Mouse (Mus musculus) midbrain, embryonic 13.5 days (tissue): Measurements from ENCODE around the gene March1. TPM values are rescaled to one million over a fixed set of nuclear protein-coding genes. Genes with fewer than 3 reads are reported as not detected.
A peak's percentile ranks its signal among the peaks of the same experiment; 100 is the strongest.

ENCODE experiments used
- ATAC-seq: fragments of 200-750 bp; cut with Nextera tagmentation; 2 replicates; pipeline ENCODE4 v1.8.0; 2017; ENCODE audit warnings: mild to moderate bottlenecking, moderate TSS enrichment, moderate library complexity
- H3K27ac ChIP-seq: fragments of 300-500 bp; sonication (generic); 2 replicates; pipeline ENCODE4 v1.5.1; 2015; ENCODE audit warnings: inconsistent platforms, mild to moderate bottlenecking, moderate library complexity
- H3K27me3 ChIP-seq: fragments of 300-500 bp; sonication (generic); 2 replicates; pipeline ENCODE4 v1.6.1; 2015; ENCODE audit warnings: mild to moderate bottlenecking, inconsistent platforms
- H3K36me3 ChIP-seq: fragments of 300-500 bp; sonication (generic); 2 replicates; pipeline ENCODE4 v1.6.1; 2015; ENCODE audit warnings: mild to moderate bottlenecking, inconsistent platforms
- H3K4me1 ChIP-seq: fragments of 300-500 bp; sonication (generic); replicated peaks from 2 replicates; pipeline ENCODE4 v1.6.1; 2015; ENCODE audit warnings: inconsistent platforms
- H3K4me2 ChIP-seq: fragments of 300-500 bp; sonication (generic); replicated peaks from 2 replicates; pipeline ENCODE4 v1.6.1; 2015; ENCODE audit warnings: moderate library complexity, mild to moderate bottlenecking, inconsistent platforms
- H3K4me3 ChIP-seq: fragments of 300-500 bp; sonication (generic); replicated peaks from 2 replicates; pipeline ENCODE4 v1.5.1; 2015; ENCODE audit warnings: mild to moderate bottlenecking, inconsistent platforms
- H3K9ac ChIP-seq: fragments of 300-500 bp; sonication (generic); replicated peaks from 2 replicates; pipeline ENCODE4 v1.6.1; 2015; ENCODE audit warnings: mild to moderate bottlenecking, inconsistent platforms
- H3K9me3 ChIP-seq: fragments of 300-500 bp; sonication (generic); 2 replicates; pipeline ENCODE4 v1.6.1; 2016; ENCODE audit warnings: mild to moderate bottlenecking, inconsistent platforms
- WGBS: fragments of 180-500 bp; shearing (Covaris S2); methylation state at CpG from one replicate; pipeline ENCODE4 v1.1.7; 2015; 5-methylcytosine and 5-hydroxymethylcytosine counted together
- polyA plus RNA-seq: library from polyadenylated mRNA; unstranded; fragments of >200 nt; fragmentation: Nextera tagmentation; extraction: Ambion mirVana; gene quantifications from 2 replicates; pipeline ENCODE4 v1.2.1, GENCODE M21; 2015

Gene March1
- 29.7 and 34.7 TPM in 2 replicates for polyA plus RNA-seq

DNA sequence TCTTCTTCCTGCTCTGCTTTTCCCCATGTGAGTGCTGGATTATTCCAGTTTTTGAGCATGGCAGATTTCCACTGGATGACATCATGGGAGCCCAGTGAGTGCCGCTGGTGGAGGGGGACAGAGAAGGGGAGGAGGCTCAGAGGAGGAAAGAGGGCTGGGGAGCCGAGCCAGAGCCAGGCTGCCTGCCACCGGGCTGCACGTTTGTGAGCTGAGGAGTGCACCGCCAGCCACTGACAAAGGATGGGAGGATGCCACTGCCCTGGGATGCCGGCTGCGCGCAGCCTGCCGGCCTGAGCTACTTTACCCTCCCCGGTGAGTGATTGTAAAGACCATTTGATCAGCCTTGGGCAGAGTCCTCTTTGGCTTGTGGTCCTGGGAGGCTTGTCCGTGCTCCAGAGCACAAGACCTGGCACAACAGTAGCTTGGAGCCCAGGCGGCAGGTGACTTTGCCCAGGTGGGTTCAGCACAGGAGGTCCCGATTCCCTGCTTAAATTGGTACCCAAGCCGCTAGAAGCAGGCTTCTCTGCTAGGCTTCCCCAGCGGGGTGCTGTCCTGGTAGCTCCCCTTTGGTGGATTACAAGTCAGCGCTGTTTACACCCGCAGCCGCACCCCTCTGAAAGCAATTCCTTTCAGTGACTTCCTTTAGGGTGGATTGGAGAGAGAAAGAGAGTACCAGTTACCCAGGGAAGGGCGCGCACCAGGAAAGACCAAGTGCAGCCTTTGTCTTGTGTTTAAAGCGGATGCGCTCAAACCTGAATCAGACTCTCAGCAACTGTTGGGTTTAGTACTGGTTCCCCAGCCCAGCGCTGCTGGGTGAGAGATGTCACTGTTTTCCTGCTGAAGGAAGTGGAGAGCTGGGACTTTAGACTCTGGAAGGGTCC is at the start of gene March1:
March1 (plus strand) TSS at position 30 of the 881 bp plus-strand sequence.
- Histone ChIP-seq H3K9me3 (no peaks in the 10 kb centered on the region), H3K4me1 (no peaks in the 10 kb centered on the region), H3K36me3 (no peaks in the 10 kb centered on the region), H3K4me2 (peak within 1 kb of the TSS; percentile 61), H3K27ac (peak within 1 kb of the TSS; percentile 63), H3K27me3 (0 out of 2 replicates have a peak, but pooled peaks cover 2% of the 10 kb centered on the region), H3K4me3 (peak within 1 kb of the TSS; percentile 54), H3K9ac (peak within 1 kb of the TSS; percentile 77)
- peak; percentile 98 for ATAC-seq
- WGBS, result 2% methylated on average over 23 of the region's 23 CpGs

DNA sequence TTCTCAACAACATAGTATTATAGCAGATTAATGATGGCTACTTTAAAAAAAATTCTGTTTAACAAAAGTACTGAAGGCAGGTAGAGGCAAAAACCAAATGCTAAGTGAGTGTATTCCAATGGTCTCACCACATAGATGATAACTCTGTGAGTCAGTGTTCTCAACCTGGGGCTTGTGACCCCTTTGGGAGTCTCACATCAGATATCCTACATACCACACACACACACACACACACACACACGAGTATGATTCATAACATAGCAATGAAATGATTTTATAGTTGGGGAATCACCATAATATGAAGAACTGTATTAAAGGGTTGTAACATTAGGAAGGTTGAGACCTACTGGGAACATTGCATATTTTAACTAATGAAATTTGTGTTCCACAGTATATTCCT is 30.8 kb upstream of the March1 start:
- ATAC-seq, result no peak
- no peaks in the 10 kb centered on the region for H3K27me3 ChIP-seq
- 57% methylated on average over 1 of the region's 1 CpGs for WGBS
- no peaks in the 10 kb centered on the region for H3K9me3 ChIP-seq
- H3K36me3 ChIP-seq, result no peaks in the 10 kb centered on the region
- H3K4me1 ChIP-seq, result no peaks in the 10 kb centered on the region
- H3K27ac ChIP-seq, result no peak overlapping the region
- no peak overlapping the region for H3K4me3 ChIP-seq
- H3K4me2 ChIP-seq, result no peak overlapping the region
- no peak overlapping the region for H3K9ac ChIP-seq

DNA sequence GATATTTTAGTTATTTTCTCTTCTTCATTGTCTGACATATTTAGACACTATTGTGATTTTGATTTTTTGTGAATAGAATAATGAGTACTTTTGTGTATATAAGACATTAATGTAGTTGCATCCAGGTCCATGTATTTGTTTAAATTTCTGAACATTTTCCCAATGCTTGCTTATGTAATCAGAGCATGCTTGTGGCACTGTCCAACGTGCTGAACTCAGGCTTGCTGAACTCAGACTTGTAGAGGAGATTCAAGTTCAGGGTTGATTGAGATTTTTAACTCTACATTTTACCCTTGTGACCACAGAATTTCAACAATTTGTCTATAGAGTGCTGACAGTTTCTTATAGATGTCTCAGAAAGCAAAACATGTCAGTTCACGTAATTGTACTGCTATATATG is 14.5 kb upstream of the March1 start:
- Histone ChIP-seq H3K4me2 (no peak overlapping the region), H3K27ac (no peak overlapping the region), H3K4me3 (no peak overlapping the region), H3K4me1 (no peaks in the 10 kb centered on the region), H3K27me3 (no peaks in the 10 kb centered on the region), H3K9me3 (no peaks in the 10 kb centered on the region), H3K9ac (no peak overlapping the region), H3K36me3 (no peaks in the 10 kb centered on the region)
- ATAC-seq, result no peak
- 50% methylated on average over 2 of the region's 2 CpGs for WGBS

DNA sequence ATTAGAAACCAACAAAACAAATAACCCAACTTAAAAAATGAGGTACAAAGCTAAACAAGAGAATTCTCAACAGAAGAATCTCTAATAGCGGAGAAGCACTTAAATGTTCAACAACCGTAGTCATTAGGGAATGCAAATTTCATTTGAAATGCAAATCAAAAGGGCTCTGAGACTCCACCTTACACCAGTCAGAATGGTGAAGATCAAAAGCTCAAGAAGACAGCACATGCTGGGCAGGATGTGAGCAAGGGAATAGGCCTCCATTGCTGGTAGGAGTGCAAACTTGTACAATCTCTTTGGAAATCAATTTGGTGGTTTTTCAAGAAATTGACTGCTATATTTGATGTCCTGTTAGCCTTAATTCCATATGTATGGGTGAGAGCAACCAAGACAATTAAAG is 8.2 kb upstream of the March1 start:
- H3K9ac ChIP-seq, result no peak overlapping the region
- no peak for ATAC-seq
- no peak overlapping the region for H3K27ac ChIP-seq
- no peak overlapping the region for H3K4me3 ChIP-seq
- H3K27me3 ChIP-seq, result no peaks in the 10 kb centered on the region
- no peak overlapping the region for H3K4me2 ChIP-seq
- no peaks in the 10 kb centered on the region for H3K36me3 ChIP-seq
- H3K4me1 ChIP-seq, result no peaks in the 10 kb centered on the region
- H3K9me3 ChIP-seq, result no peaks in the 10 kb centered on the region
- 81% methylated on average over 2 of the region's 2 CpGs for WGBS

DNA sequence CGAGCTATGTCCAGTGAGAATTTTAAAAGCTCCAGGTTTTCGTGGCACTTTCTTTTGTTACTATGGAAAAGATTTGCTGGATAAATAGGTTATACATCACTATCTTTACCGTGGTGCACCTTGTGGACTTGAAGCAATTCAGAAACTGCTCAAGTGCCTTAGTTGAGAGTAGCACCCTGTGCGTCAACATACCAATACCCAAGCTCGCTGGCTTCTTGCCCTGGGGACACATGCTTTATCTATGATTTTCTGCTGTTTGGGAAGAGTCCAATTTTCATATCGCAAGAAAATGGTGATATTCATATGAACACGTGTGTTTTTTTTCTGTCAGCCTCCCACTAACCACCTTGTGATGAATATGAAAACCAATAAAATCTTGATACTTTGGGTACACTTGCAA is 1.3 kb downstream of the March1 start:
- Histone ChIP-seq H3K4me2 (peak overlapping the region; percentile 61), H3K36me3 (no peaks in the 10 kb centered on the region), H3K9me3 (no peaks in the 10 kb centered on the region), H3K27ac (no peak overlapping the region), H3K9ac (peak overlapping the region; percentile 77), H3K4me3 (peak overlapping the region; percentile 54), H3K4me1 (no peaks in the 10 kb centered on the region), H3K27me3 (0 out of 2 replicates have a peak, but pooled peaks cover 2% of the 10 kb centered on the region)
- WGBS, result 26% methylated on average over 7 of the region's 7 CpGs
- ATAC-seq, result no peak

DNA sequence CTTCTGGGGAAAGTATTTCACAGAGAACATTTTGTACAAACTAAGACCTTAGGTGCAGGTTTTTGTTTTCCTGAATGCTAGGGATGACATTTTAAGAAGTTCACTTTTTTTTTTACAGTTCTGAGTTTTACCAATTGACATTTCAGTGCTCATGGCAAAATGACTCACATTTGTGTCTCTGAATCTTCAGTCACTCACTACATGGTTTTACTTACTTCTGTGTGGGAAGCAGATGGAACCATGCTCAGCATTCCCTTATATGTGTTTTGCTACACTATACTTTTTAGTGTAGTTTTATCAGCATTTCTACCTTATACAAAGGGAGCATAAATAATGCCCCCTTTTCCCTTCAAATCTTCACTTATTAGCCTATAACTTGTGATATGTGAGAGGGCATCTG is 27.2 kb downstream of the March1 start:
- Histone ChIP-seq H3K36me3 (no peaks in the 10 kb centered on the region), H3K4me2 (no peak overlapping the region), H3K27ac (no peak overlapping the region), H3K4me3 (no peak overlapping the region), H3K4me1 (no peaks in the 10 kb centered on the region), H3K27me3 (no peaks in the 10 kb centered on the region), H3K9me3 (no peaks in the 10 kb centered on the region), H3K9ac (no peak overlapping the region)
- no peak for ATAC-seq

DNA sequence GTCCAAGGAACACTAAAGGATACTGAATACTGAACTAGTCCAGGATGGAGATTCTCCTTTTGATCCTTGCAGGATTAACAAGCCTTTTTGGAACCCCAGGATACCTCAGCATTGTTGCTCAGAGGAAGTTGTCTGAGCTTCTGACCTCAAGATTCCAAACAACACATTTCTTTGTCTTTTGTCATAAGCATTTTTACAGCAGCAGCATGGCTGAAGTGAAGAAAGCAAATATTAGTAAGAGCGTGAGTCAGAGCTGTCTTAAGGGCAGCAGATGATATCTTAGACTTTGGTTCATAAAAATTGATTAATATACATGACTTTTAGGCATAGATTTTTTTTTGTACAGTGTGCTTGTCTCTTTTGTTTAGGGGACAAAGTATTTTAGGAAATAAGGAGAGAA is 27.8 kb downstream of the March1 start:
- Histone ChIP-seq H3K4me1 (no peaks in the 10 kb centered on the region), H3K27me3 (no peaks in the 10 kb centered on the region), H3K9me3 (no peaks in the 10 kb centered on the region), H3K9ac (no peak overlapping the region), H3K4me2 (no peak overlapping the region), H3K27ac (no peak overlapping the region), H3K36me3 (no peaks in the 10 kb centered on the region), H3K4me3 (no peak overlapping the region)
- whole genome bisulfite sequencing, result 86% methylated on average over 1 of the region's 1 CpGs
- ATAC-seq, result no peak

DNA sequence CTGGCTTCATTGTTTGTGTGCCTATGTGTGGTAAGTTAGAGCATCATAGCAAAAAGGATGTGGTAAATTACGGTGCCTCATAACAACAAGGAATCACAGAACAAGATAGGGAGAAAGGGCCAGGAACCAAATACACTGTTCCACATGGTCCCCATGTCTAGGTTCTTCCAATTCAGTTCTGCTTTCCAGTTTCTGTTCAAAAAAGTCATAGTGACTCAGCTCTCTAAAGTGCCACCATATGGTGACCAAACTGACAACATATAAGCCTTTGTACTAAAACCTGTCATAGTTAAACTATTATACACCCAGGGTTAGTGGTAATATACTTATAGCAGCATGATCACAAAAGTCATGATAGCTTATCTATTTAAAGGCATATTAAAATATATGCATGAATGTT is 28.2 kb downstream of the March1 start:
- no peak for ATAC-seq
- no peaks in the 10 kb centered on the region for H3K4me1 ChIP-seq
- 97% methylated on average over 1 of the region's 1 CpGs for WGBS
- no peak overlapping the region for H3K27ac ChIP-seq
- H3K4me3 ChIP-seq, result no peak overlapping the region
- H3K9ac ChIP-seq, result no peak overlapping the region
- H3K36me3 ChIP-seq, result no peaks in the 10 kb centered on the region
- H3K4me2 ChIP-seq, result no peak overlapping the region
- H3K9me3 ChIP-seq, result no peaks in the 10 kb centered on the region
- H3K27me3 ChIP-seq, result no peaks in the 10 kb centered on the region

- no peak overlapping the region for H3K4me3 ChIP-seq
- no peak overlapping the region for H3K27ac ChIP-seq
- H3K36me3 ChIP-seq, result no peaks in the 10 kb centered on the region
- 0 out of 2 replicates have a peak, but pooled peaks cover 4% of the 10 kb centered on the region for H3K9me3 ChIP-seq
- H3K27me3 ChIP-seq, result no peaks in the 10 kb centered on the region
- ATAC-seq, result no peak
- no peaks in the 10 kb centered on the region for H3K4me1 ChIP-seq
- WGBS, result 91% methylated on average over 6 of the region's 6 CpGs
- no peak overlapping the region for H3K9ac ChIP-seq
- H3K4me2 ChIP-seq, result no peak overlapping the region
Measured at GRCm38 (mm10) chr8:65655924-65656323, 38.2 kb downstream of the March1 start.

DNA sequence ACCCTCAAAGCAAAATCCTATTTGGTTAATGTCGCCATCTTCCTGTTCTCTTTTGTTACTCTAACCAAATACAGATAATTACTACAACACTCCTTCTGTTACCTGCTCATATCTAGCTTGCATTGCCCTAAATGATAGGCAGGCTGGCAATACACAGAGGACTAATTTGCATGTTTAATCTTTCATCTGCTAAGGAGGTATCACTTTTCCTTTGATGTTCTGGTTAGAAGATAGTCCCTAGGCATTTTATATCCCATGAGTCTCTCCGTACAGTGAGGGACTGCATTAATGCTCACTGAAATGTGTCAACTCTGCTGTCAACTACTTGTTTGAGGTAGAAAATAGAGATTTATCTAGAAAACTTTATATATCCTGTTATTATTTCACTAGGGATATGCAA is 44.2 kb downstream of the March1 start:
- Histone ChIP-seq H3K9ac (no peak overlapping the region), H3K27ac (no peak overlapping the region), H3K4me2 (no peak overlapping the region), H3K4me1 (no peaks in the 10 kb centered on the region), H3K27me3 (no peaks in the 10 kb centered on the region), H3K36me3 (no peaks in the 10 kb centered on the region), H3K4me3 (no peak overlapping the region), H3K9me3 (0 out of 2 replicates have a peak, but pooled peaks cover 4% of the 10 kb centered on the region)
- WGBS, result 74% methylated on average over 2 of the region's 2 CpGs
- peak; percentile 50; the same call in 1 of the 2 replicates for ATAC-seq

DNA sequence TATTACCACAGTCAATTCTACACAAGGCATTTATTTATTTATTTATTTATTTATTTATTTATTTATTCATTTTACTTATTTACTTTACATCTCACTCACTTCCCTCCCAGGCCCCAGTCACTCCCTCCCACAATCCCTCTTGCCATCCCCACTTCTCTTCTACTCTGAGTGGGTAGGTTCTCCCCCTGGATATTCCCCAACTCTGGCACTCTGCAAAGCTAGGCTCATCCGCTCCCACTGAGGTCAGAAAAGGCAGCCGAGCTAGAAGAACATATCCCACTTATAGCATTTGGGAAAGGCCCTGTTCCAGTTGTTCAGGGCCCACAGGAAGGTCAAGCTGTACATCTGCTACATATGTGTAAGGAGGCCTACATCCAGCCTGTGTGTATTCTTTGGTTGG is 48.1 kb downstream of the March1 start:
- no peak for ATAC-seq
- Histone ChIP-seq H3K27me3 (no peaks in the 10 kb centered on the region), H3K4me1 (no peaks in the 10 kb centered on the region), H3K9ac (no peak overlapping the region), H3K4me3 (no peak overlapping the region), H3K9me3 (no peaks in the 10 kb centered on the region), H3K27ac (no peak overlapping the region), H3K36me3 (no peaks in the 10 kb centered on the region), H3K4me2 (no peak overlapping the region)
- 81% methylated on average over 2 of the region's 2 CpGs for WGBS

GRCm38 (mm10) chr8:65743066-65743465 is 125.4 kb downstream of the March1 start:
- H3K27ac ChIP-seq, result no peak overlapping the region

DNA sequence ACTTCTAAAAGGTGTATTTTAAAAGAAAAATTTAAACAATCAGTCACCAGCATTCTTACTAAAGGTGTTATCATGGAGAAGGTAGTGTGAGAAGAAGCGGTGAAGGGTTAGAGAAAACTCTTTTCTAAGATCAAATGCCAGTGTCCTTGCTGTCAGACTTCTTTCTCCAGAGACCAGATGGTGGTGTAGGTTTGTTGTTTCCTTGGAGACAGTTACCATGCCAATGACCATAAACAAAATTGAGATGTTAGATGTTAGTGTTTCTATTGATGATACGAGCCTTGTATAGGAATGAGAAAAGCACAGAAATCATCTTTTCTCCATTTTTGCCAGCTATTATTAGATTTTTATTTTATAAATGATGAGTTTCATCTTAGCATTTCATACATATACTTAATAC is 158.1 kb downstream of the March1 start:
- 55% methylated on average over 2 of the region's 2 CpGs for WGBS
- no peak for ATAC-seq
- no peaks in the 10 kb centered on the region for H3K9me3 ChIP-seq
- no peaks in the 10 kb centered on the region for H3K36me3 ChIP-seq
- 0 out of 2 replicates have a peak, but pooled peaks cover 4% of the 10 kb centered on the region for H3K4me1 ChIP-seq
- H3K27me3 ChIP-seq, result no peaks in the 10 kb centered on the region
- no peak overlapping the region for H3K27ac ChIP-seq
- no peak overlapping the region for H3K9ac ChIP-seq
- H3K4me3 ChIP-seq, result no peak overlapping the region
- H3K4me2 ChIP-seq, result no peak overlapping the region

More at GRCm38 (mm10) chr8:65743066-65743465, 125.4 kb downstream of the March1 start:
- Histone ChIP-seq H3K4me2 (no peak overlapping the region), H3K4me1 (no peaks in the 10 kb centered on the region), H3K4me3 (no peak overlapping the region), H3K27me3 (no peaks in the 10 kb centered on the region), H3K36me3 (no peaks in the 10 kb centered on the region), H3K9me3 (no peaks in the 10 kb centered on the region), H3K9ac (no peak overlapping the region)
- ATAC-seq, result no peak
